Mouse (Mus musculus): ENCODE results near the gene Rsbn1l. TPM values are rescaled to one million over a fixed set of nuclear protein-coding genes. Genes with fewer than 3 reads are reported as not detected.

Rsbn1l gene
- total and polyA plus RNA-seq, 3 experiments, result 8.1 to 20.2 (median 17.0) TPM

DNA sequence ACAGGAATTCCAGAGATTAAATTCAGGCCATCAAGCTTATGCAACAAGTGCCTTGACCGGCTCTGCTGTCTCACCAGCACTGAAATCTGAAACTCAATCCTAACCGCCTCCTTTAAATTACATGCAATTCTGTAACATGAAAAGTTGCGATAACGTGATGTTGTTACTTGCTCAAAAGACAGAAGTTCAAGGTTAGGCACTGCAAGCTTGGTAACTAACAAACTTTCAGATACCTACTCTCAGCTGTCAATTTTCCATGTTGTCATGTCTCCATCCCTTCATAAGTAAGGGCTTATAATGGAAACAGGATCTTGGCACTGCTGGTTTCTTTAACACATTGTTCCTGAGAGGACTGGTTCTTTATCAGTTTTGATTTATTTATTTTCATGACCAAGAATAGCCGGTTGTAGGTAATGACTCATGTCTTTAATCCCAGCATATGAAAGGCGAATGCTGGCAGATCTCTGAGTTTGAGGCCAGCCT, 26.5 kb downstream of the Rsbn1l start:
- no peak overlapping the region for H3K4me2 ChIP-seq (ENCODE audit: insufficient read depth, low read depth, poor library complexity, severe bottlenecking)
- dilution Hi-C loops (cut with MboI; ENCODE audit: extremely low pct_ligation_motif_present, extremely low pct_unique_long_range_greater_than_20kb, low sequenced_read_pairs), result no loop called here
- H3K79me2 ChIP-seq (replicated peaks; ENCODE audit: control insufficient read depth, extremely low read depth, insufficient read depth, poor library complexity, severe bottlenecking), result peaks cover 74% of the 10 kb centered on the region
- in situ Hi-C loops (cut with MboI; ENCODE audit: low pct_ligation_motif_present, low pct_unique_long_range_greater_than_20kb, low sequenced_read_pairs), result no loop called here
- H3K9me3 ChIP-seq (replicated peaks; ENCODE audit: low read length), result no peaks in the 10 kb centered on the region
- no peak for TF ChIP-seq ZKSCAN1 (IDR thresholded peaks at IDR 0.05; ENCODE audit: borderline replicate concordance, low read depth, low read length)
- TF ChIP-seq EP300 (IDR thresholded peaks at IDR 0.05; ENCODE audit: low read length), result peak; percentile 42; the same call in 1 of the 2 replicates
- peak; percentile 56; the same call in 1 of the 2 replicates for TF ChIP-seq ETS1 (conservative IDR thresholded peaks at IDR 0.05; ENCODE audit: low read depth, low read length)
- peaks cover 6 to 12% of the 10 kb centered on the region in 2 experiments for H3K36me3 ChIP-seq (replicated peaks in 1 of 2; ENCODE audit: control insufficient read depth in 1 of 2, insufficient read depth in 1 of 2, low read length in 1 of 2)
- H3K4me1 ChIP-seq (ENCODE audit: control insufficient read depth in 1 of 2, insufficient read depth in 2 of 2), result peaks cover 9 to 65% of the 10 kb centered on the region in 2 experiments; a peak in 3 of 4 replicates
- H3K27ac ChIP-seq (ENCODE audit: insufficient read depth, low read depth), result no peak overlapping the region
- H3K27me3 ChIP-seq (replicated peaks), result no peaks in the 10 kb centered on the region
- no peak overlapping the region for H3K4me3 ChIP-seq (replicated peaks in 1 of 3; ENCODE audit: low read depth in 2 of 3, low read length in 2 of 3, poor library complexity in 1 of 3)
- no peak overlapping the region for H3K9ac ChIP-seq (ENCODE audit: insufficient read depth, low read depth)
- DNase-seq (ENCODE audit: extremely low read depth), result no peak

DNA sequence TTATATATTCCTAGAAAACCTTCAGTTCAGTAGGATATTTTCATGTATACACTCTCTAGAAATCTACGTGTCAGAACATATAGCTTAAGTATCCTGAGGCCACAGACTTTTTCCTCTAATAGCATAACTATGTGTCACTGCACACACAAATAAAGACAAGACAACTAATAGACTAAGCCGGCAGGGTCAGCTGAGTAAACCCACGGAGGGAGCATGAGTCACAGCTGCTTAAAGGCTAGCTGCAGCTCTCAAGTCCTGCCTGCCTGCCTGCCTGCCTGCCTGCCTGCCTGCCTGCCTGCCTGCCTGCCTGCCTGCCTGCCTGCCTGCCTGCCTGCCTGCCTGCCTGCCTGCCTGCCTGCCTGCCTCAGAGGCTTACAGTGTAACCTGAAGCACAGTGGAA, 30.7 kb downstream of the Rsbn1l start:
- no peak for DNase-seq (ENCODE audit: extremely low read depth)
- Histone ChIP-seq H3K9me3 (replicated peaks; ENCODE audit: low read length) (no peaks in the 10 kb centered on the region), H3K4me1 (ENCODE audit: control insufficient read depth in 1 of 2, insufficient read depth in 2 of 2) (peaks cover 4 to 33% of the 10 kb centered on the region in 2 experiments; a peak in 3 of 4 replicates), H3K27ac (ENCODE audit: insufficient read depth, low read depth) (peak overlapping the region; percentile 10; the same call in 1 of the 2 replicates), H3K4me3 (replicated peaks in 1 of 3; ENCODE audit: low read depth in 2 of 3, low read length in 2 of 3, poor library complexity in 1 of 3) (no peak overlapping the region), H3K9ac (ENCODE audit: insufficient read depth, low read depth) (no peak overlapping the region), H3K79me2 (replicated peaks; ENCODE audit: control insufficient read depth, extremely low read depth, insufficient read depth, poor library complexity, severe bottlenecking) (peaks cover 49% of the 10 kb centered on the region), H3K27me3 (replicated peaks) (no peaks in the 10 kb centered on the region), H3K36me3 (replicated peaks in 1 of 2; ENCODE audit: control insufficient read depth in 1 of 2, insufficient read depth in 1 of 2, low read length in 1 of 2) (peaks cover 14 to 33% of the 10 kb centered on the region in 2 experiments), H3K4me2 (ENCODE audit: insufficient read depth, low read depth, poor library complexity, severe bottlenecking) (no peak overlapping the region)
- no peak for TF ChIP-seq MEF2A (IDR thresholded peaks at IDR 0.05; ENCODE audit: borderline replicate concordance, low read depth, low read length)
- no peak for TF ChIP-seq ZKSCAN1 (IDR thresholded peaks at IDR 0.05; ENCODE audit: borderline replicate concordance, low read depth, low read length)
- no peak for TF ChIP-seq UBTF (IDR thresholded peaks at IDR 0.05; ENCODE audit: low read depth, low read length)
- TF ChIP-seq JUN (IDR thresholded peaks at IDR 0.05; ENCODE audit: insufficient read depth, low read depth, low read length), result no peak
- no peak for TF ChIP-seq POLR2AphosphoS2 (IDR thresholded peaks at IDR 0.05; ENCODE audit: low read depth, low read length)
- no peak for TF ChIP-seq RAD21 (IDR thresholded peaks at IDR 0.05; ENCODE audit: low read depth, low read length)
- TF ChIP-seq MAZ (IDR thresholded peaks at IDR 0.05; ENCODE audit: low read depth, low read length), result no peak
- TF ChIP-seq ZC3H11A (IDR thresholded peaks at IDR 0.05; ENCODE audit: low read depth, low read length), result no peak
- no peak for TF ChIP-seq POLR2A (IDR thresholded peaks at IDR 0.05; ENCODE audit: low read depth, low read length)
- no peak for TF ChIP-seq TBP (conservative IDR thresholded peaks at IDR 0.05; ENCODE audit: low read depth, low read length)
- no peak for TF ChIP-seq MAFK (IDR thresholded peaks at IDR 0.05; ENCODE audit: insufficient replicate concordance, low read length)
- dilution Hi-C loops (cut with MboI; ENCODE audit: extremely low pct_ligation_motif_present, extremely low pct_unique_long_range_greater_than_20kb, low sequenced_read_pairs) (no loop called here), in situ Hi-C loops (cut with MboI; ENCODE audit: low pct_ligation_motif_present, low pct_unique_long_range_greater_than_20kb, low sequenced_read_pairs) (no loop called here)

DNA sequence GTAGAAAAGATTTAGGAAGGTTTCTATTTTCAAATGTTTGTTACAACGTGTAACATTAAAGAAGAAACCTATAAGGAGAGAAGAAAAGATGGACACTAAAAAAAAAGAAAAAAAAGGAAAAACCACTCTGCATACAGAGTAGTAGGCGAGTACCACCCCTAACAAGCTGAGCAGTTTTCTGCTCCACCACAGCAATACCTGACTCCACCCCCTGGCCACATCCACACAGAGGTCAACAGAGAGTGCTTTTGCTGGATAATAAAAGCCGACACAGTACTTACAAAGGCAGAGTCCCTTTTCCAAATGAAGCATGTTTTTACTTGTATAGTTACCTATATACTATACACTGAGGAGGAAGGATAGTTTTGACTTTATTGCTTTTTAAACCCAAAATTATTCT, 31.6 kb downstream of the Rsbn1l start:
- Histone ChIP-seq H3K9ac (ENCODE audit: insufficient read depth, low read depth) (no peak overlapping the region), H3K9me3 (replicated peaks; ENCODE audit: low read length) (no peaks in the 10 kb centered on the region), H3K27ac (ENCODE audit: insufficient read depth, low read depth) (no peak overlapping the region), H3K4me3 (replicated peaks in 1 of 3; ENCODE audit: low read depth in 2 of 3, low read length in 2 of 3, poor library complexity in 1 of 3) (no peak overlapping the region), H3K36me3 (replicated peaks in 1 of 2; ENCODE audit: control insufficient read depth in 1 of 2, insufficient read depth in 1 of 2, low read length in 1 of 2) (peaks cover 14 to 38% of the 10 kb centered on the region in 2 experiments), H3K4me2 (ENCODE audit: insufficient read depth, low read depth, poor library complexity, severe bottlenecking) (no peak overlapping the region), H3K27me3 (replicated peaks) (no peaks in the 10 kb centered on the region), H3K4me1 (ENCODE audit: control insufficient read depth in 1 of 2, insufficient read depth in 2 of 2) (peaks cover 4 to 25% of the 10 kb centered on the region in 2 experiments; a peak in 3 of 4 replicates), H3K79me2 (replicated peaks; ENCODE audit: control insufficient read depth, extremely low read depth, insufficient read depth, poor library complexity, severe bottlenecking) (peaks cover 40% of the 10 kb centered on the region)
- no peak for TF ChIP-seq NELFE (IDR thresholded peaks at IDR 0.05; ENCODE audit: low read depth, low read length)
- TF ChIP-seq HCFC1 (IDR thresholded peaks at IDR 0.05; ENCODE audit: low read depth, low read length), result no peak
- no peak for TF ChIP-seq EP300 (IDR thresholded peaks at IDR 0.05; ENCODE audit: low read length)
- in situ Hi-C loops (cut with MboI; ENCODE audit: low pct_ligation_motif_present, low pct_unique_long_range_greater_than_20kb, low sequenced_read_pairs), result no loop called here
- dilution Hi-C loops (cut with MboI; ENCODE audit: extremely low pct_ligation_motif_present, extremely low pct_unique_long_range_greater_than_20kb, low sequenced_read_pairs), result no loop called here
- no peak for DNase-seq (ENCODE audit: extremely low read depth)

Data from CH12.LX (cell line).